Mouse (Mus musculus): ENCODE data around the gene Rec114. TPM values are rescaled to one million over a fixed set of nuclear protein-coding genes. Genes with fewer than 3 reads are reported as not detected.

Rec114 gene
- polyA plus RNA-seq, 1 experiment from 2014 or later: 1.3 TPM

DNA sequence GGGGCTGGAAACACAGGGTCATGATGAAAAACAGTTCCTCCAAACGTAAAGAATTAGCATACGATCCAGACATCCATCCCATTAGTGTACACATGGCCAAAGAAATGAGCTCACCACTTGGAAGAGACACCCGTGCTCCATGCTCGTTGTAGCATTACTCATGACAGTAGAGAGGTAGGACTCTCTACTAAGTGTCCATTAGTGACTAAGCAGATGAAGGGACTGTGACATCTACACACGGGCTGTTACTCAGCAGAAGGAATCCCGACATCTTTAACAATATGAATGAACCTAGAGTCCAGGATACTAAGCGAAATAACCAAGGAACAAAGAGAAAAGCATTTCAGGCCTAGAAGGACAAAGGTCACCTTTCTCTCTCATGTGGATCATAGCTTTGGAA lies 37.7 kb downstream of the Rec114 start:
- Histone ChIP-seq H3K4me2 (replicated peaks; ENCODE audit: low read depth, low read length) (no peak overlapping the region), H3K27me3 (ENCODE audit: control insufficient read depth, insufficient read depth, low read length) (no peaks in the 10 kb centered on the region), H3K4me3 (ENCODE audit: low read depth, low read length) (no peak overlapping the region), H3K27ac (ENCODE audit: low read depth, low read length) (no peak overlapping the region), H3K9ac (ENCODE audit: low read depth, low read length) (no peak overlapping the region), H3K36me3 (ENCODE audit: control insufficient read depth, insufficient read depth, low read length) (no peaks in the 10 kb centered on the region), H3K4me1 (replicated peaks; ENCODE audit: control insufficient read depth, insufficient read depth, low read length) (no peaks in the 10 kb centered on the region), H3K9me3 (ENCODE audit: control insufficient read depth, low read length) (no peaks in the 10 kb centered on the region)
- 83% methylated on average over 7 of the region's 7 CpGs for WGBS
- ATAC-seq (ENCODE audit: low FRiP score) (no peak), DNase-seq (ENCODE audit: low spot score) (no peak)

DNA sequence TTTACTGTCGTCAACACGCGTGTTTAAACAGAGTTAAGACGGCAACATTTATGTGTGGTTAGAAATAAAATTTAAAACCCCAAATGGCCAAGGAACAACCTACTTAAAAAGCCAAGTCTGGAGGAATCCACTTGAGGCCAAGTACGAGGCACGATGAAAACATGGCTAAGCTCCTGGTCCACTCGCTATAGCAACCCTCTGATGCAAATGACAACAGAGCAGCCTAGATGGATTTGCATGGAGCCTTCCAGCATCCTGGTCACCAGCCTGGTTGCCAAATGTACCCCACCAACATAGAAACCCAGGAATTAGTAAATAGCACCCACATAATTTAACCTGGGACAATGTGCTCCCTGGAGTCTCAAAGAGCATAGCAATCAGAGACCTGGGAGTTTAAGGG lies 40.0 kb downstream of the Rec114 start:
- no peak for ATAC-seq (ENCODE audit: low FRiP score)
- WGBS: 92% methylated on average over 7 of the region's 7 CpGs
- H3K9me3 ChIP-seq (ENCODE audit: control insufficient read depth, low read length): no peaks in the 10 kb centered on the region
- no peak for DNase-seq (ENCODE audit: low spot score)
- H3K27me3 ChIP-seq (ENCODE audit: control insufficient read depth, insufficient read depth, low read length): no peaks in the 10 kb centered on the region
- no peak overlapping the region for H3K4me3 ChIP-seq (ENCODE audit: low read depth, low read length)
- H3K27ac ChIP-seq (ENCODE audit: low read depth, low read length): no peak overlapping the region
- H3K9ac ChIP-seq (ENCODE audit: low read depth, low read length): no peak overlapping the region
- H3K36me3 ChIP-seq (ENCODE audit: control insufficient read depth, insufficient read depth, low read length): no peaks in the 10 kb centered on the region
- H3K4me1 ChIP-seq (replicated peaks; ENCODE audit: control insufficient read depth, insufficient read depth, low read length): no peaks in the 10 kb centered on the region
- H3K4me2 ChIP-seq (replicated peaks; ENCODE audit: low read depth, low read length): no peak overlapping the region

DNA sequence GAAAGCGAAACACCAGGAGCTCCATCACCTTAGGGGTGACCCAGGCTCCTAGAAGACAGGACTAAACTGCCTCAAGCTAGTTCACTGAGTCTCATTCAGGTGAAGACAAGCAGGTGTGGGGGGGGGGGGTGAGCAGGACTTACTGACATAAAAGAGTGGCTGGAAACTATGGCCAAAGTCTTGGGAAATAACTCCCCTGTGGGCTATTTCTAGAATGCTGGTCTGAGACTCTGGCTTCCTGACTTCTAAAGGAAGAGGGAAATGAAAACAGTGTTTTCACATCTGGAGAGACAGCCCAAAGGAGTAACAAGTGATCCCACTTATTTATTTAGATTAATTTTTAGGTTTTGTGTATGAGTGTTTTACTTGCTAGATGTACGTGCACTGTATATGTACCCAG lies 42.0 kb downstream of the Rec114 start:
- Histone ChIP-seq H3K4me1 (replicated peaks; ENCODE audit: control insufficient read depth, insufficient read depth, low read length) (no peaks in the 10 kb centered on the region), H3K4me3 (ENCODE audit: low read depth, low read length) (no peak overlapping the region), H3K9ac (ENCODE audit: low read depth, low read length) (no peak overlapping the region), H3K9me3 (ENCODE audit: control insufficient read depth, low read length) (no peaks in the 10 kb centered on the region), H3K4me2 (replicated peaks; ENCODE audit: low read depth, low read length) (no peak overlapping the region), H3K27ac (ENCODE audit: low read depth, low read length) (no peak overlapping the region), H3K27me3 (ENCODE audit: control insufficient read depth, insufficient read depth, low read length) (no peaks in the 10 kb centered on the region), H3K36me3 (ENCODE audit: control insufficient read depth, insufficient read depth, low read length) (no peaks in the 10 kb centered on the region)
- no peak for DNase-seq (ENCODE audit: low spot score)
- ATAC-seq (ENCODE audit: low FRiP score): no peak
- 91% methylated on average over 2 of the region's 2 CpGs for WGBS

GRCm38 (mm10) chr9:58698486-58698885 lies 45.3 kb downstream of the Rec114 start:
- ATAC-seq (ENCODE audit: low FRiP score) (no peak), DNase-seq (ENCODE audit: low spot score) (no peak)
- no peaks in the 10 kb centered on the region for H3K9me3 ChIP-seq (ENCODE audit: control insufficient read depth, low read length)
- no peak overlapping the region for H3K4me2 ChIP-seq (replicated peaks; ENCODE audit: low read depth, low read length)
- no peaks in the 10 kb centered on the region for H3K27me3 ChIP-seq (ENCODE audit: control insufficient read depth, insufficient read depth, low read length)
- 96% methylated on average over 2 of the region's 2 CpGs for WGBS
- no peak overlapping the region for H3K27ac ChIP-seq (ENCODE audit: low read depth, low read length)
- H3K4me1 ChIP-seq (replicated peaks; ENCODE audit: control insufficient read depth, insufficient read depth, low read length): no peaks in the 10 kb centered on the region
- no peak overlapping the region for H3K4me3 ChIP-seq (ENCODE audit: low read depth, low read length)
- no peak overlapping the region for H3K9ac ChIP-seq (ENCODE audit: low read depth, low read length)
- no peaks in the 10 kb centered on the region for H3K36me3 ChIP-seq (ENCODE audit: control insufficient read depth, insufficient read depth, low read length)

GRCm38 (mm10) chr9:58691471-58691870 lies 52.3 kb downstream of the Rec114 start:
- H3K9me3 ChIP-seq (ENCODE audit: control insufficient read depth, low read length): no peaks in the 10 kb centered on the region
- no peaks in the 10 kb centered on the region for H3K27me3 ChIP-seq (ENCODE audit: control insufficient read depth, insufficient read depth, low read length)
- H3K27ac ChIP-seq (ENCODE audit: low read depth, low read length): no peak overlapping the region
- no peaks in the 10 kb centered on the region for H3K4me1 ChIP-seq (replicated peaks; ENCODE audit: control insufficient read depth, insufficient read depth, low read length)
- H3K36me3 ChIP-seq (ENCODE audit: control insufficient read depth, insufficient read depth, low read length): no peaks in the 10 kb centered on the region
- no peak overlapping the region for H3K4me2 ChIP-seq (replicated peaks; ENCODE audit: low read depth, low read length)
- DNase-seq (ENCODE audit: low spot score): no peak
- no peak overlapping the region for H3K9ac ChIP-seq (ENCODE audit: low read depth, low read length)
- WGBS: 92% methylated on average over 7 of the region's 7 CpGs
- H3K4me3 ChIP-seq (ENCODE audit: low read depth, low read length): no peak overlapping the region
- ATAC-seq (ENCODE audit: low FRiP score): no peak

- H3K4me3 ChIP-seq (ENCODE audit: low read depth, low read length): no peak overlapping the region
- H3K27ac ChIP-seq (ENCODE audit: low read depth, low read length): no peak overlapping the region
- WGBS: 88% methylated on average over 4 of the region's 4 CpGs
- no peaks in the 10 kb centered on the region for H3K4me1 ChIP-seq (replicated peaks; ENCODE audit: control insufficient read depth, insufficient read depth, low read length)
- no peaks in the 10 kb centered on the region for H3K9me3 ChIP-seq (ENCODE audit: control insufficient read depth, low read length)
- DNase-seq (ENCODE audit: low spot score) (no peak), ATAC-seq (ENCODE audit: low FRiP score) (no peak)
- H3K27me3 ChIP-seq (ENCODE audit: control insufficient read depth, insufficient read depth, low read length): no peaks in the 10 kb centered on the region
- H3K36me3 ChIP-seq (ENCODE audit: control insufficient read depth, insufficient read depth, low read length): no peaks in the 10 kb centered on the region
- H3K9ac ChIP-seq (ENCODE audit: low read depth, low read length): no peak overlapping the region
- no peak overlapping the region for H3K4me2 ChIP-seq (replicated peaks; ENCODE audit: low read depth, low read length)
Measured at GRCm38 (mm10) chr9:58690701-58691100, 53.1 kb downstream of the Rec114 start.

- H3K4me3 ChIP-seq (ENCODE audit: low read depth, low read length): no peak overlapping the region
- H3K9me3 ChIP-seq (ENCODE audit: control insufficient read depth, low read length): no peaks in the 10 kb centered on the region
- H3K9ac ChIP-seq (ENCODE audit: low read depth, low read length): no peak overlapping the region
- H3K27ac ChIP-seq (ENCODE audit: low read depth, low read length): no peak overlapping the region
- no peak for DNase-seq (ENCODE audit: low spot score)
- H3K36me3 ChIP-seq (ENCODE audit: control insufficient read depth, insufficient read depth, low read length): no peaks in the 10 kb centered on the region
- no peaks in the 10 kb centered on the region for H3K27me3 ChIP-seq (ENCODE audit: control insufficient read depth, insufficient read depth, low read length)
- H3K4me1 ChIP-seq (replicated peaks; ENCODE audit: control insufficient read depth, insufficient read depth, low read length): no peaks in the 10 kb centered on the region
- no peak overlapping the region for H3K4me2 ChIP-seq (replicated peaks; ENCODE audit: low read depth, low read length)
- no peak for ATAC-seq (ENCODE audit: low FRiP score)
- 84% methylated on average over 4 of the region's 4 CpGs for WGBS
Measured at GRCm38 (mm10) chr9:58688076-58688475, 55.7 kb downstream of the Rec114 start.

GRCm38 (mm10) chr9:58685290-58685689 lies 58.5 kb downstream of the Rec114 start:
- H3K4me1 ChIP-seq (replicated peaks; ENCODE audit: control insufficient read depth, insufficient read depth, low read length): no peaks in the 10 kb centered on the region
- DNase-seq (ENCODE audit: low spot score): no peak
- H3K9ac ChIP-seq (ENCODE audit: low read depth, low read length): no peak overlapping the region
- no peaks in the 10 kb centered on the region for H3K9me3 ChIP-seq (ENCODE audit: control insufficient read depth, low read length)
- 86% methylated on average over 10 of the region's 10 CpGs for WGBS
- H3K27ac ChIP-seq (ENCODE audit: low read depth, low read length): no peak overlapping the region
- no peak for ATAC-seq (ENCODE audit: low FRiP score)
- H3K4me3 ChIP-seq (ENCODE audit: low read depth, low read length): no peak overlapping the region
- no peak overlapping the region for H3K4me2 ChIP-seq (replicated peaks; ENCODE audit: low read depth, low read length)
- no peaks in the 10 kb centered on the region for H3K36me3 ChIP-seq (ENCODE audit: control insufficient read depth, insufficient read depth, low read length)
- no peaks in the 10 kb centered on the region for H3K27me3 ChIP-seq (ENCODE audit: control insufficient read depth, insufficient read depth, low read length)

DNA sequence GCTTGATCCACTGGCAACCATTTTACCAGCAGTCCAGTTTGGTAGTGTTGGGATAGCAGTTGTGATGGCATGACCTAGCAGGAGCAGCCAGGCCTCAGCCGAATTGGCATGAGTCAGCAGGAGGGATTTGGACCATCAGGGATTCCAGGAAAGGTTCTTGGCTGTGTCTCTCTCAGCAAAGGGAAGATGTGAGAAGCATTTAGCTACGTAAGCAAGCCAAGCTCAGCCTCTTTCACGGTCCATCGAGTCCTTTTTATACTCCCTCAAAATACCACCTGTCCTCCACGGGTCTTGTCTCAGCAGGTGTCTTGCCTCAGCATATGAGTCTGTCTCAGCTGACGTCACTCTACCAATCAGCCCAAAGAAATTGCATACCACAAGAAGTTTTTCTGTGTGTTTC lies 60.4 kb downstream of the Rec114 start:
- no peak for ATAC-seq (ENCODE audit: low FRiP score)
- Histone ChIP-seq H3K27ac (ENCODE audit: low read depth, low read length) (no peak overlapping the region), H3K27me3 (ENCODE audit: control insufficient read depth, insufficient read depth, low read length) (no peaks in the 10 kb centered on the region), H3K36me3 (ENCODE audit: control insufficient read depth, insufficient read depth, low read length) (no peaks in the 10 kb centered on the region), H3K4me1 (replicated peaks; ENCODE audit: control insufficient read depth, insufficient read depth, low read length) (no peaks in the 10 kb centered on the region), H3K9ac (ENCODE audit: low read depth, low read length) (no peak overlapping the region), H3K4me2 (replicated peaks; ENCODE audit: low read depth, low read length) (no peak overlapping the region), H3K4me3 (ENCODE audit: low read depth, low read length) (no peak overlapping the region), H3K9me3 (ENCODE audit: control insufficient read depth, low read length) (no peaks in the 10 kb centered on the region)
- 49% methylated on average over 6 of the region's 6 CpGs for WGBS
- no peak for DNase-seq (ENCODE audit: low spot score)

All from hindbrain, embryonic 11.5 days (tissue).